Comparison of ENCODE assay signal across 8 mouse cellular contexts in the genomic region with DNA sequence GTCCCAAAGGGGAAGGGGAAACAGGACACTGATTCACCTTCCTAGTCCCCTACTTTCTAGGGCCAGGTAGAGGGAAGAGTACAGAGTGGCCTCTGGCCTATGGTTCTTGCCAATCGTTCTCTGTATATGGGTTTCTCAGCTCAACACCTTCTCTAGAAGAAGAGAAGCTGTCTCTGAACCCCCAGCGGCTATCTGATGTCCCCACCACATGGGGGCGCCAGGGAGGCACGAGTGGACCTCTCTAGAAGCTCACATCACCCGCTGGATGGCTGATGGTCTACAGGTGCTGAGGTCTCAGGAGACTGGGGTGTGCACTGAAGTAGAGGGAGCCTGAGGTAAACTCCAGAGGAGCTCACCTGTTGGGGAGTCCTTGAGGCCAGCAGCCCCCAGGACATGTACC. TPM values are rescaled to one million over a fixed set of nuclear protein-coding genes. Genes with fewer than 3 reads are reported as not detected.
DNase-seq lines count a peak whose midpoint lies in the region; ATAC-seq and TF ChIP-seq lines count a peak whose summit lies in the region.

No protein-coding gene starts in this region.

- H3K27ac ChIP-seq in testis, adult 2 months (ENCODE audit: control insufficient read depth, insufficient read depth, low read depth, low read length) = no peak overlapping the region
- no peak overlapping the region for H3K27ac ChIP-seq in forebrain, embryonic 13.5 days

- H3K4me3 ChIP-seq in testis, adult 2 months (ENCODE audit: control insufficient read depth, low read depth, low read length) = no peak overlapping the region
- no peak overlapping the region for H3K4me3 ChIP-seq in forebrain, embryonic 13.5 days

- no peaks in the 10 kb centered on the region for H3K27me3 ChIP-seq in testis, adult 2 months (ENCODE audit: control insufficient read depth, insufficient read depth, low read length)
- no peaks in the 10 kb centered on the region for H3K27me3 ChIP-seq in forebrain, embryonic 13.5 days

- TF ChIP-seq POLR2A in testis, adult 2 months (IDR thresholded peaks at IDR 0.05; ENCODE audit: control insufficient read depth, low read depth, low read length) = no peak

- H3K36me3 ChIP-seq in testis, adult 2 months (ENCODE audit: control insufficient read depth, insufficient read depth, low read length) = no peaks in the 10 kb centered on the region
- peaks cover 8% of the 10 kb centered on the region for H3K36me3 ChIP-seq in forebrain, embryonic 13.5 days (ENCODE audit: poor library complexity, severe bottlenecking)

- WGBS in forebrain, embryonic 13.5 days = 44% methylated on average over 5 of the region's 5 CpGs

- DNase-seq in embryo, embryonic 10 days (ENCODE audit: low spot score) = peak; percentile 50
- no peak for DNase-seq in embryo, embryonic 9.5 days (ENCODE audit: extremely low spot score)
- DNase-seq in testis, postnatal 14 days (ENCODE audit: low spot score) = no peak
- peak; percentile 44 to 87 for DNase-seq in kidney, postnatal 36 days
- DNase-seq in thymus, postnatal 14 days = peak; percentile 64
- no peak for DNase-seq in cerebellum, adult 18-20 months

- no peak overlapping the region for H3K9ac ChIP-seq in forebrain, embryonic 13.5 days

- peak; percentile 64; the same call in 1 of the 2 replicates for TF ChIP-seq CTCF in testis, adult 2 months (IDR thresholded peaks at IDR 0.05; ENCODE audit: control insufficient read depth, insufficient read depth, insufficient replicate concordance, low read depth, low read length)

- no peaks in the 10 kb centered on the region for H3K9me3 ChIP-seq in forebrain, embryonic 13.5 days (replicated peaks)

- H3K4me1 ChIP-seq in testis, adult 2 months (ENCODE audit: control insufficient read depth, insufficient read depth, low read length) = peaks cover 5% of the 10 kb centered on the region
- 0 out of 2 replicates have a peak, but pooled peaks cover under 1% of the 10 kb centered on the region for H3K4me1 ChIP-seq in forebrain, embryonic 13.5 days

- no peak for ATAC-seq in forebrain, embryonic 13.5 days

- no peak overlapping the region for H3K4me2 ChIP-seq in forebrain, embryonic 13.5 days

RNA-seq across cellular contexts. Expression of gene Myo7a, which starts 6.1 kb away (rescaled TPM):
- 98.0 and 110 TPM in 2 replicates for polyA plus RNA-seq in testis, adult 2 months (2012; rRNA removed)
- 11.8 and 14.2 TPM in 2 replicates for polyA plus RNA-seq in forebrain, embryonic 13.5 days (2015; fragmentation: Nextera tagmentation; extraction: Ambion mirVana)

RNA-seq across cellular contexts. Expression of gene Omp, which starts 19.8 kb away (rescaled TPM):
- 0.11 and 0.14 TPM in 2 replicates for polyA plus RNA-seq in testis, adult 2 months (2012; rRNA removed)
- 0.42 and 0.52 TPM in 2 replicates for polyA plus RNA-seq in forebrain, embryonic 13.5 days (2015; fragmentation: Nextera tagmentation; extraction: Ambion mirVana)

RNA-seq across cellular contexts. Expression of gene Capn5, which starts 52.6 kb away (rescaled TPM):
- 0.85 and 2.2 TPM in 2 replicates for polyA plus RNA-seq in testis, adult 2 months (2012; rRNA removed)
- polyA plus RNA-seq in forebrain, embryonic 13.5 days (2015; fragmentation: Nextera tagmentation; extraction: Ambion mirVana) = 9.3 and 10.0 TPM in 2 replicates

Comparison
In these comparisons a context has a peak if more than half of its experiments do, and no peak if none do; other contexts are left out.
1. DNase-seq: peak in embryo, embryonic 10 days (single experiment), kidney, postnatal 36 days (2 of 2) and thymus, postnatal 14 days (single experiment); none in embryo, embryonic 9.5 days (single experiment), testis, postnatal 14 days (single experiment) and cerebellum, adult 18-20 months (0 of 2).